Mouse (Mus musculus): ENCODE measurements around the gene Fkbp1a. TPM values are rescaled to one million over a fixed set of nuclear protein-coding genes. Genes with fewer than 3 reads are reported as not detected.

Fkbp1a gene
- total RNA-seq (2023): 10 to 100 TPM; 30.7 to 46.9 TPM

DNA sequence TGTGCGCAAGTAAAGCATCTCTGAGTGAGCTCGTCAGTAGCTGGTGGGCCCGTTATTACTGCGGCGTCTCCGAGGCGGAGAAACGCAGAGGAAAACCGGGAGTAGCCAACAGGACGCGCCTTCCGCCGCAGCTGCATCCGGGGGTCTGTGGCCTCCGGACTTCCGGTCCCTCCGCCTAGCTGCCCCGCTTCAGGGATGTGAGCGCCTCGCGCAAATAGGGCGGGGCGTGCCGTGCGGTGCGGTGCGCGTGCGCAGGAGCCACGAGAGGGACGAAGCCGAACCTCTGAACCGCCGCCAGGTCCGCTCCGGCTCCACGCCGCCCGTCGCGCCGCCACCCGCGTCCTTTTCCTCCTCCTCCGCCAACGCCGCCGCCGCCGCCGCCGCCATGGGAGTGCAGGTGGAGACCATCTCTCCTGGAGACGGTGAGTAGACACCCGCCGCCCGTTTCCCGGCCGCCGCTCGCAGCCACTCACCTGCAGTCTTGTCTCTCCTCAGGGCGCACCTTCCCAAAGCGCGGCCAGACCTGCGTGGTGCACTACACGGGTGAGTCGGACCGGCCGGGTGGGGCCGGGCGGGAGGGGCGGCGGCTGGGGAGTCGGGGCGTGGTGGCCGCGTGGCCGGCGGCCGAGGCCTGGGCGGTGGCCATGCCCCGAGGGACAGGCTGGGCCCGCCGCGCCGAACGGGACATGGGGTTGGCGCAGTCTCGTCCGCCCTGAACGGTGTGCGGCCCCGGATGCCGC lies at the start of gene Fkbp1a:
Gene Fkbp1a, plus strand, starts transcription at position 161 of the 740 bp plus-strand sequence.

DNA sequence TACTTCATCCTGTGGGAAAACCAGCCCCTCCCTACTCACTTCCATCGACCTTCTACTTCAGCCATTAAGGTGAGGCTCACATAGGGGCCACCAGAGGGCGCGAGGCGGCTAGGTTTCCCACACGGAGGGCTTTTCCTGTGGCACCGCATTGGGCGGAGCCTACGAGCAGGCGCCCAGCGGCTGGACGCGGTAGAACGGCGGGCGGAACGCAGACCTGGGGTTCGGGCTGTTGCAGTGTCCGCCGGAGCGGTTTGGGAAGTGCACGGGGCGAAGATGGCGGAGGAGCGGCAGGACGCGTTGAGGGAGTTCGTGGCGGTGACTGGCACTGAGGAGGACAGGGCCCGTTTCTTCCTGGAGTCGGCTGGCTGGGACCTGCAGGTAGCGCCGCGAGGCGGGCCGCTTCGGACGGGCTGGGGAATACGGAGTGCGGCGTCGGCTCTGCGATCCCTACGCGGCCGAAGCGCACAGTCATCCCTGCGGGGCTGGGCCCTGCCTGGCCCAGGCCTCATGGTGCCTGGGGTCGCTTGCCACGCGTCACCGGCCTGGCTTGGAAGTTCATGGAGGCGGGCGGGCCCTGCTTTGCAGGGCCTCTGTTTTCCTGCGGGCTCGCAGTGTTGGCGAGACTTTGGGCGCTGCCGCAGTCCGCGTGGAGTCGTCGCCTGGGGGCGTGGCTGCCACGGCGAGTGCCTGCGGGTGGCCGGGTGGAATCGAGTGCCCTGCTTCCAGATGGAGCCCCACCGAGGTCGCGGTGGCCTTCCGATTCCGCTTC lies 48.1 kb upstream of the Fkbp1a start, which contains the start of gene Nsfl1c:
Gene Nsfl1c, plus strand, starts transcription at position 148 of the 769 bp plus-strand sequence.

DNA sequence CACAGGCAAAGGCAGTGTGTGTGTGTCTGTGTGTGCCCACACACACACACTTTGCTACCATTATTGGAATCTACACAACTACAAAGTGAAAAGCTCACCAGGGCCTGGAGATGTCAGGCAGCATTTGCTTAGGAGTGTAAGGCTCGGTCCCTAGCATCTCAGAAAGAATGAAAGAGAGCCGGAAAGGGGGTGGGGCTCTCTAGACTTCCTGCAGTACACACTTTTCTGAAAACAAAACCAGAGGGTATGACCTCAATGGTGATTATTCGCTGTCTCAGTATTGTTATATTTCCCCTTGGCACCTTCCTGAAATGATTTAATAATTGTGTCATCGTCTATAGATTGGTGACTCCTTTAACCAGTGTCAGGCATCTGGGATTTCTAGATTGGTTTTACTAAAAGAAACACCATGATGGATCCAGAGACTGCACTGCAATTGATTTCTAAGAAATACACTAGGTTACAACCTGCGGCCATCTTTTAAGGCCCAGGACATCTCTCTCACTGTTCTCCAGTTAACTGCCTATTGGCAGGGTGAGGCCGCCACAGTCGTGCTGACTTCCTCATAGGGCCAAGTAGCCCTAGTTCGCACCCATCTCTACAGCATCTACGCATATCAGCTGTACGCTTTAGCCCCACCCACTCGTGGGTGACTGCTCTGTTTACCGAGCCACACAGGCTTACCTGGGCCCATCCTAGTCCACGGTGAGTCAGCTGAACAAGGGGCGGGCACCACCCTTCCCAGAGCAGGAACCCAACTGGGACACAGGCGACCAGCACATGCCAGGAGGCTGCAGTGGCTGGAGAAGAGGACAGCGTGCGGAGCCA lies 29.8 kb downstream of the Fkbp1a start, which contains the start of gene Sdcbp2:
Gene Sdcbp2, plus strand, starts transcription at position 750 of the 828 bp plus-strand sequence.

Other genes starting within 250 kb of the Fkbp1a start
- gene 4921509C19Rik, start 66.3 kb upstream of the Fkbp1a start, total RNA-seq (2023): not detected
- gene Nsfl1c, start 48.3 kb upstream of the Fkbp1a start, total RNA-seq (2023): 10 to 100 TPM; 37.6 to 45.7 TPM
- not detected for gene Sdcbp2, start 30.1 kb downstream of the Fkbp1a start, total RNA-seq (2023)
- 1 to 10 TPM; 5.1 to 7.6 TPM for gene Snph, start 90.1 kb downstream of the Fkbp1a start, total RNA-seq (2023)
- gene Rad21l, start 126.0 kb downstream of the Fkbp1a start, total RNA-seq (2023): not detected
- gene Tmem74b, start 159.5 kb downstream of the Fkbp1a start, total RNA-seq (2023): not detected
- gene Psmf1, start 201.7 kb downstream of the Fkbp1a start, total RNA-seq (2023): 10 to 100 TPM; 21.2 to 28.6 TPM